Mouse (Mus musculus): Measurements from ENCODE around the gene Clhc1. TPM values are rescaled to one million over a fixed set of nuclear protein-coding genes. Genes with fewer than 3 reads are reported as not detected.

Gene Clhc1
- total and polyA plus RNA-seq, 3 experiments, result 3.9 to 6.5 (median 6.3) TPM

GRCm38 (mm10) chr11:29509421-29509820 is 38.3 kb upstream of the Clhc1 start:
- H3K4me1 ChIP-seq (ENCODE audit: control insufficient read depth in 1 of 2, insufficient read depth in 2 of 2), result peaks cover 0 to 16% of the 10 kb centered on the region in 2 experiments; a peak in 2 of 4 replicates
- in situ Hi-C loops (cut with MboI; ENCODE audit: low pct_ligation_motif_present, low pct_unique_long_range_greater_than_20kb, low sequenced_read_pairs), result no loop called here
- no peaks in the 10 kb centered on the region for H3K27me3 ChIP-seq (replicated peaks)
- dilution Hi-C loops (cut with MboI; ENCODE audit: extremely low pct_ligation_motif_present, extremely low pct_unique_long_range_greater_than_20kb, low sequenced_read_pairs), result no loop called here
- no peak overlapping the region for H3K4me2 ChIP-seq (ENCODE audit: insufficient read depth, low read depth, poor library complexity, severe bottlenecking)
- H3K9me3 ChIP-seq (replicated peaks; ENCODE audit: low read length), result no peaks in the 10 kb centered on the region
- TF ChIP-seq EP300 (IDR thresholded peaks at IDR 0.05; ENCODE audit: low read length) (0 out of 2 replicates have a peak, but pooled peaks have one; percentile 15), POLR2AphosphoS2 (IDR thresholded peaks at IDR 0.05; ENCODE audit: low read depth, low read length) (no peak)
- no peak overlapping the region for H3K9ac ChIP-seq (ENCODE audit: insufficient read depth, low read depth)
- peaks cover 18 to 50% of the 10 kb centered on the region in 2 experiments for H3K36me3 ChIP-seq (replicated peaks in 1 of 2; ENCODE audit: control insufficient read depth in 1 of 2, insufficient read depth in 1 of 2, low read length in 1 of 2)
- H3K79me2 ChIP-seq (replicated peaks; ENCODE audit: control insufficient read depth, extremely low read depth, insufficient read depth, poor library complexity, severe bottlenecking), result peaks cover 14% of the 10 kb centered on the region
- H3K27ac ChIP-seq (ENCODE audit: insufficient read depth, low read depth), result no peak overlapping the region
- no peak overlapping the region for H3K4me3 ChIP-seq (replicated peaks in 1 of 3; ENCODE audit: low read depth in 2 of 3, low read length in 2 of 3, poor library complexity in 1 of 3)
- no peak for DNase-seq (ENCODE audit: extremely low read depth)

GRCm38 (mm10) chr11:29512818-29513535 is 34.8 kb upstream of the Clhc1 start:
- Histone ChIP-seq H3K36me3 (replicated peaks in 1 of 2; ENCODE audit: control insufficient read depth in 1 of 2, insufficient read depth in 1 of 2, low read length in 1 of 2) (peaks cover 8 to 26% of the 10 kb centered on the region in 2 experiments), H3K9ac (ENCODE audit: insufficient read depth, low read depth) (no peak overlapping the region), H3K9me3 (replicated peaks; ENCODE audit: low read length) (no peaks in the 10 kb centered on the region), H3K4me2 (ENCODE audit: insufficient read depth, low read depth, poor library complexity, severe bottlenecking) (no peak overlapping the region), H3K4me1 (ENCODE audit: control insufficient read depth in 1 of 2, insufficient read depth in 2 of 2) (peaks cover 0 to 20% of the 10 kb centered on the region in 2 experiments; a peak in 2 of 4 replicates), H3K27ac (ENCODE audit: insufficient read depth, low read depth) (no peak overlapping the region), H3K4me3 (replicated peaks in 1 of 3; ENCODE audit: low read depth in 2 of 3, low read length in 2 of 3, poor library complexity in 1 of 3) (no peak overlapping the region), H3K27me3 (replicated peaks) (no peaks in the 10 kb centered on the region), H3K79me2 (replicated peaks; ENCODE audit: control insufficient read depth, extremely low read depth, insufficient read depth, poor library complexity, severe bottlenecking) (peaks cover 17% of the 10 kb centered on the region)
- DNase-seq (ENCODE audit: extremely low read depth), result no peak
- dilution Hi-C loops (cut with MboI; ENCODE audit: extremely low pct_ligation_motif_present, extremely low pct_unique_long_range_greater_than_20kb, low sequenced_read_pairs) (no loop called here), in situ Hi-C loops (cut with MboI; ENCODE audit: low pct_ligation_motif_present, low pct_unique_long_range_greater_than_20kb, low sequenced_read_pairs) (no loop called here)
- TF ChIP-seq USF1 (IDR thresholded peaks at IDR 0.05; ENCODE audit: low read depth, low read length) (no peak), MYC (IDR thresholded peaks at IDR 0.05; ENCODE audit: low read depth, low read length) (peak; percentile 56; the same call in 1 of the 2 replicates), SMC3 (IDR thresholded peaks at IDR 0.05; ENCODE audit: low read depth, low read length) (no peak; the same call in 1 of the 2 replicates), RAD21 (IDR thresholded peaks at IDR 0.05; ENCODE audit: low read depth, low read length) (peak; percentile 1), USF2 (conservative IDR thresholded peaks at IDR 0.05; ENCODE audit: low read depth, low read length) (no peak), MXI1 (IDR thresholded peaks at IDR 0.05; ENCODE audit: low read depth, low read length) (no peak), CTCF (conservative IDR thresholded peaks at IDR 0.05 in 1 of 2, IDR thresholded peaks at IDR 0.05 in 1 of 2; ENCODE audit: low read depth in 2 of 2, low read length in 2 of 2) (peak in 1 of 2 experiments; percentile 58; a peak in 2 of 4 replicates), JUND (conservative IDR thresholded peaks at IDR 0.05; ENCODE audit: low read depth, low read length) (no peak), BHLHE40 (IDR thresholded peaks at IDR 0.05; ENCODE audit: low read depth, low read length) (no peak), ZNF384 (IDR thresholded peaks at IDR 0.05; ENCODE audit: low read depth, low read length) (peak; percentile 62), SIN3A (IDR thresholded peaks at IDR 0.05; ENCODE audit: low read length) (no peak), MAX (IDR thresholded peaks at IDR 0.05; ENCODE audit: low read length) (no peak), TCF12 (IDR thresholded peaks at IDR 0.05; ENCODE audit: low read depth, low read length) (no peak)
